Mouse (Mus musculus): ENCODE measurements around the gene Tpst1. TPM values are rescaled to one million over a fixed set of nuclear protein-coding genes. Genes with fewer than 3 reads are reported as not detected.

Tpst1 gene
- polyA plus RNA-seq, 1 experiment: 3.1 TPM

GRCm38 (mm10) chr5:130180362-130180761 is 107.2 kb downstream of the Tpst1 start:
- Histone ChIP-seq H3K27ac (ENCODE audit: control insufficient read depth, insufficient read depth, low read depth, low read length, poor library complexity) (no peak overlapping the region), H3K4me1 (ENCODE audit: control insufficient read depth, insufficient read depth, low read length) (peaks cover 3% of the 10 kb centered on the region), H3K4me3 (replicated peaks; ENCODE audit: control insufficient read depth, low read depth, low read length) (no peak overlapping the region)
- WGBS: 85% methylated on average over 7 of the region's 7 CpGs
- TF ChIP-seq POLR2A (IDR thresholded peaks at IDR 0.05; ENCODE audit: borderline replicate concordance, control insufficient read depth, low read depth, low read length): no peak
- TF ChIP-seq CTCF (IDR thresholded peaks at IDR 0.05; ENCODE audit: control insufficient read depth, insufficient read depth, low read length): no peak

GRCm38 (mm10) chr5:130181740-130182540 is 108.8 kb downstream of the Tpst1 start:
- no peak overlapping the region for H3K27ac ChIP-seq (ENCODE audit: control insufficient read depth, insufficient read depth, low read depth, low read length, poor library complexity)

GRCm38 (mm10) chr5:130182541-130182821 is 109.4 kb downstream of the Tpst1 start:
- H3K27ac ChIP-seq (ENCODE audit: control insufficient read depth, insufficient read depth, low read depth, low read length, poor library complexity): no peak overlapping the region

More at GRCm38 (mm10) chr5:130181740-130182540, 108.8 kb downstream of the Tpst1 start:
- Histone ChIP-seq H3K4me3 (replicated peaks; ENCODE audit: control insufficient read depth, low read depth, low read length) (no peak overlapping the region), H3K4me1 (ENCODE audit: control insufficient read depth, insufficient read depth, low read length) (peaks cover 3% of the 10 kb centered on the region)
- 82% methylated on average over 6 of the region's 6 CpGs for WGBS
- TF ChIP-seq CTCF (IDR thresholded peaks at IDR 0.05; ENCODE audit: control insufficient read depth, insufficient read depth, low read length) (no peak), POLR2A (IDR thresholded peaks at IDR 0.05; ENCODE audit: borderline replicate concordance, control insufficient read depth, low read depth, low read length) (no peak)

GRCm38 (mm10) chr5:130184193-130184856 is 111.2 kb downstream of the Tpst1 start:
- Histone ChIP-seq H3K4me3 (replicated peaks; ENCODE audit: control insufficient read depth, low read depth, low read length) (no peak overlapping the region), H3K27ac (ENCODE audit: control insufficient read depth, insufficient read depth, low read depth, low read length, poor library complexity) (no peak overlapping the region), H3K4me1 (ENCODE audit: control insufficient read depth, insufficient read depth, low read length) (peaks cover 3% of the 10 kb centered on the region)
- TF ChIP-seq CTCF (IDR thresholded peaks at IDR 0.05; ENCODE audit: control insufficient read depth, insufficient read depth, low read length): no peak
- TF ChIP-seq POLR2A (IDR thresholded peaks at IDR 0.05; ENCODE audit: borderline replicate concordance, control insufficient read depth, low read depth, low read length): no peak
- WGBS: 85% methylated on average over 9 of the region's 9 CpGs

More at GRCm38 (mm10) chr5:130182541-130182821, 109.4 kb downstream of the Tpst1 start:
- 90% methylated on average over 3 of the region's 3 CpGs for WGBS
- peaks cover 3% of the 10 kb centered on the region for H3K4me1 ChIP-seq (ENCODE audit: control insufficient read depth, insufficient read depth, low read length)
- H3K4me3 ChIP-seq (replicated peaks; ENCODE audit: control insufficient read depth, low read depth, low read length): no peak overlapping the region
- TF ChIP-seq POLR2A (IDR thresholded peaks at IDR 0.05; ENCODE audit: borderline replicate concordance, control insufficient read depth, low read depth, low read length) (no peak), CTCF (IDR thresholded peaks at IDR 0.05; ENCODE audit: control insufficient read depth, insufficient read depth, low read length) (no peak)

- Histone ChIP-seq H3K4me3 (replicated peaks; ENCODE audit: control insufficient read depth, low read depth, low read length) (no peak overlapping the region), H3K4me1 (ENCODE audit: control insufficient read depth, insufficient read depth, low read length) (peaks cover 3% of the 10 kb centered on the region), H3K27ac (ENCODE audit: control insufficient read depth, insufficient read depth, low read depth, low read length, poor library complexity) (no peak overlapping the region)
- TF ChIP-seq CTCF (IDR thresholded peaks at IDR 0.05; ENCODE audit: control insufficient read depth, insufficient read depth, low read length): no peak
- TF ChIP-seq POLR2A (IDR thresholded peaks at IDR 0.05; ENCODE audit: borderline replicate concordance, control insufficient read depth, low read depth, low read length): no peak
- 88% methylated on average over 6 of the region's 6 CpGs for WGBS
These were observed 112.2 kb downstream of the Tpst1 start for GRCm38 (mm10) chr5:130185312-130185711.

Other genes with a start within 250 kb of the Tpst1 start
- gene Sumf2, start 226.3 kb upstream of the Tpst1 start, polyA plus RNA-seq (2011; ENCODE audit: insufficient read depth, insufficient read length, low replicate concordance, missing spikeins): 7.7 and 16.3 TPM in 2 replicates
- 657 and 717 TPM in 2 replicates for gene Chchd2, start 185.9 kb upstream of the Tpst1 start, polyA plus RNA-seq (2011; ENCODE audit: insufficient read depth, insufficient read length, low replicate concordance, missing spikeins)
- 1.5 TPM in 1 of 2 replicates, not detected in the other for gene Zbed5, start 177.6 kb upstream of the Tpst1 start, polyA plus RNA-seq (2011; ENCODE audit: insufficient read depth, insufficient read length, low replicate concordance, missing spikeins)
- 6.4 TPM in 1 of 2 replicates, not detected in the other for gene Phkg1, start 174.8 kb upstream of the Tpst1 start, polyA plus RNA-seq (2011; ENCODE audit: insufficient read depth, insufficient read length, low replicate concordance, missing spikeins)
- gene Nupr1l, start 164.8 kb upstream of the Tpst1 start, polyA plus RNA-seq (2011; ENCODE audit: insufficient read depth, insufficient read length, low replicate concordance, missing spikeins): not detected in 2 replicates
- 14.4 and 15.2 TPM in 2 replicates for gene Vkorc1l1, start 131.4 kb upstream of the Tpst1 start, polyA plus RNA-seq (2011; ENCODE audit: insufficient read depth, insufficient read length, low replicate concordance, missing spikeins)
- gene Gusb, start 70.3 kb upstream of the Tpst1 start, polyA plus RNA-seq (2011; ENCODE audit: insufficient read depth, insufficient read length, low replicate concordance, missing spikeins): 14.5 and 22.6 TPM in 2 replicates
- gene Asl, start 44.1 kb upstream of the Tpst1 start, polyA plus RNA-seq (2011; ENCODE audit: insufficient read depth, insufficient read length, low replicate concordance, missing spikeins): 14.9 and 37.1 TPM in 2 replicates
- gene Crcp, start 44.0 kb upstream of the Tpst1 start, polyA plus RNA-seq (2011; ENCODE audit: insufficient read depth, insufficient read length, low replicate concordance, missing spikeins): 10.5 and 18.0 TPM in 2 replicates
- gene Kctd7, start 71.5 kb downstream of the Tpst1 start, polyA plus RNA-seq (2011; ENCODE audit: insufficient read depth, insufficient read length, low replicate concordance, missing spikeins): 6.1 and 6.6 TPM in 2 replicates
- 16.9 and 36.5 TPM in 2 replicates for gene Rabgef1, start 98.5 kb downstream of the Tpst1 start, polyA plus RNA-seq (2011; ENCODE audit: insufficient read depth, insufficient read length, low replicate concordance, missing spikeins)
- 15.0 and 25.2 TPM in 2 replicates for gene Tmem248, start 143.8 kb downstream of the Tpst1 start, polyA plus RNA-seq (2011; ENCODE audit: insufficient read depth, insufficient read length, low replicate concordance, missing spikeins)
- gene Sbds, start 182.2 kb downstream of the Tpst1 start, polyA plus RNA-seq (2011; ENCODE audit: insufficient read depth, insufficient read length, low replicate concordance, missing spikeins): 42.3 and 56.9 TPM in 2 replicates
- gene Tyw1, start 182.3 kb downstream of the Tpst1 start, polyA plus RNA-seq (2011; ENCODE audit: insufficient read depth, insufficient read length, low replicate concordance, missing spikeins): 7.0 and 11.7 TPM in 2 replicates